Mouse (Mus musculus) neural tube, embryonic 12.5 days (tissue): ENCODE data around the gene Ier5l. TPM values are rescaled to one million over a fixed set of nuclear protein-coding genes. Genes with fewer than 3 reads are reported as not detected.
A peak's percentile ranks its signal among the peaks of the same experiment; 100 is the strongest.

Experiments used
- ATAC-seq: fragments of 200-750 bp; cut with Nextera tagmentation; 2 replicates; pipeline ENCODE4 v1.8.0; 2017; ENCODE audit warnings: low read depth, mild to moderate bottlenecking, moderate TSS enrichment, moderate library complexity; ENCODE audit not compliant: low FRiP score
- H3K27ac ChIP-seq: fragments of 300-500 bp; sonication (generic); 2 replicates; pipeline ENCODE4 v1.5.1; 2016
- H3K27me3 ChIP-seq: fragments of 300-500 bp; sonication (generic); replicated peaks from 2 replicates; pipeline ENCODE4 v1.6.1; 2016; ENCODE audit warnings: mild to moderate bottlenecking
- H3K36me3 ChIP-seq: fragments of 300-500 bp; sonication (generic); 2 replicates; pipeline ENCODE4 v1.6.1; 2016; ENCODE audit warnings: mild to moderate bottlenecking
- H3K4me1 ChIP-seq: fragments of 300-500 bp; sonication (generic); 2 replicates; pipeline ENCODE4 v1.6.1; 2016
- H3K4me2 ChIP-seq: fragments of 300-500 bp; sonication (generic); replicated peaks from 2 replicates; pipeline ENCODE4 v1.6.1; 2016; ENCODE audit warnings: mild to moderate bottlenecking
- H3K4me3 ChIP-seq: fragments of 300-500 bp; sonication (generic); 2 replicates; pipeline ENCODE4 v1.5.1; 2016
- H3K9ac ChIP-seq: fragments of 300-500 bp; sonication (generic); 2 replicates; pipeline ENCODE4 v1.6.1; 2016; ENCODE audit warnings: mild to moderate bottlenecking
- H3K9me3 ChIP-seq: fragments of 300-500 bp; sonication (generic); 2 replicates; pipeline ENCODE4 v1.6.1; 2016; ENCODE audit warnings: mild to moderate bottlenecking
- whole genome bisulfite sequencing: fragments of 180-500 bp; shearing (Covaris S2); methylation state at CpG from one replicate; pipeline ENCODE4 v1.1.7; 2016; 5-methylcytosine and 5-hydroxymethylcytosine counted together
- polyA plus RNA-seq: library from polyadenylated mRNA; unstranded; fragments of >200 nt; fragmentation: Nextera tagmentation; extraction: Ambion mirVana; gene quantifications from 2 replicates; pipeline ENCODE4 v1.2.1, GENCODE M21; 2016

Gene Ier5l
- polyA plus RNA-seq, 1 experiment from 2014 or later: 5.7 TPM

DNA sequence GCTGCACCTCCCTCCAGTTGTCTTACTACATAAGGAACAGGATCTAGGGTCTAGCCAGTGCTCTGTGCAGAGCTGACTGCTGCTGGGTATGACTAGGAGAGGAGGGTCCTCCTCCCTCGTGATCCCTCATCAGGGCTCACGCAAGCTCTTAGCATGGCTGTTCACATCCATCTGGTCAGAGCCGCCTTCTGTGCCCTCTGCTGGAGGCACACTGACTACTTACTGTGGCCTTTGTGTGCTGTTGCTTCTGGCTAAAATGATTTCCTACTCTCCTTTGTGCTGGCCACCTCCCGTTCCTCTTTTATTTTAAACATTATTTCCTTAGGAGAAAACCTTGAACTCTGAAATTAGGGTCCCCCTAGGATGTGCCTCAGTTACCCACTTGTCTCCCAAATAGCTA lies 37.2 kb downstream of the Ier5l start:
- no peak for ATAC-seq

DNA sequence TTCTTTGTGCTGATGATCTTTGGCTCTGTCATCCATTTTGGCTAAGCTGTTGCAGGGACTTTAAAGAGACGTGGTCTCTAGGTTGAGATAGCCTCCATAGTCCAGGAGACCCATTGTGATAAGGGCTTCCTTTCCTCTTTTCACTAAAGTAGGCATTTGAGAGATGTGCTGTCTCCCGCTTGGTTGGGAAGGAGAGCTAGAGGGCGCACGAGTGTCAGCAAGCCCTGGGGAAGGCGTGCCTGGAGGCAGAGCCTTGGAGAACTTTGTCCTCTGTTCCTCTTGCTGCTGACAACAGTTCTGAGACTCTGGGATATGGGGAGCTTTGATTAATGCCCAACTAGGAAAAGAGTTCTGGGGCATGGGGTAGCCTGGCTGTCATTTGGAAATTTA lies 37.9 kb downstream of the Ier5l start:
- no peak overlapping the region for H3K27ac ChIP-seq
- H3K9ac ChIP-seq: no peak overlapping the region
- ATAC-seq: no peak
- 80% methylated on average over 5 of the region's 5 CpGs for whole genome bisulfite sequencing
- H3K36me3 ChIP-seq: peaks cover 64% of the 10 kb centered on the region
- peaks cover 14% of the 10 kb centered on the region for H3K4me1 ChIP-seq
- H3K9me3 ChIP-seq: no peaks in the 10 kb centered on the region
- H3K27me3 ChIP-seq: no peaks in the 10 kb centered on the region
- H3K4me2 ChIP-seq: no peak overlapping the region
- H3K4me3 ChIP-seq: no peak overlapping the region

More for the DNA sequence above, 37.2 kb downstream of the Ier5l start:
- Histone ChIP-seq H3K4me2 (no peak overlapping the region), H3K4me3 (no peak overlapping the region), H3K9ac (no peak overlapping the region), H3K27ac (no peak overlapping the region), H3K36me3 (peaks cover 58% of the 10 kb centered on the region), H3K27me3 (no peaks in the 10 kb centered on the region), H3K9me3 (no peaks in the 10 kb centered on the region), H3K4me1 (peaks cover 20% of the 10 kb centered on the region)
- WGBS: 81% methylated on average over 4 of the region's 4 CpGs

- 55% methylated on average over 5 of the region's 5 CpGs for WGBS
- Histone ChIP-seq H3K27me3 (no peaks in the 10 kb centered on the region), H3K9me3 (no peaks in the 10 kb centered on the region), H3K4me1 (peaks cover 8% of the 10 kb centered on the region), H3K4me3 (no peak overlapping the region), H3K9ac (no peak overlapping the region), H3K27ac (no peak overlapping the region), H3K36me3 (peaks cover 70% of the 10 kb centered on the region), H3K4me2 (no peak overlapping the region)
- ATAC-seq: 0 out of 2 replicates have a peak, but pooled peaks have one; percentile 62
Observed at GRCm38 (mm10) chr2:30435326-30436155, 38.5 kb downstream of the Ier5l start.

DNA sequence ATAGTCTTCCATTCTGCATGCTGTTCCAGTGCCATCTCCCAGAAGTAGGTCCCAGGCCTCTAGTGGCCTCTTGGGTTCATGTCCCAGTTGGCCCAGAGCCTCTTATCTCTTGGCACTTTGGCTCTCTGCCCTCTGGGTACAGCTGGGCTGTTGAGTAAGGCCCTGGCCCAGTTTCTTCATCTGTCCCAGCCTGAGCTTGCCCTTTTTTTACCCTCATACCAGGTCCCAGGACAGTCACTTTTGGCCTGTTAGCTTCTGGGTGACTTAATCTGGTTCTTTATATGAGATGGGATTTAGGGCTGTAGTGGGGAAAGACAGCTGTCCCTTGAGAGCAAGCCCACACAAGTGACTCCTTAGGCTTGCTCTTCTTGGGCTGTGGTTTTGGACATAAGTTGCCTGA lies 44.9 kb downstream of the Ier5l start:
- H3K36me3 ChIP-seq: peaks cover 76% of the 10 kb centered on the region
- ATAC-seq: no peak
- H3K9me3 ChIP-seq: no peaks in the 10 kb centered on the region
- no peaks in the 10 kb centered on the region for H3K4me1 ChIP-seq
- H3K4me2 ChIP-seq: no peak overlapping the region
- H3K9ac ChIP-seq: no peak overlapping the region
- no peak overlapping the region for H3K4me3 ChIP-seq
- H3K27me3 ChIP-seq: no peaks in the 10 kb centered on the region
- H3K27ac ChIP-seq: no peak overlapping the region

Other genes starting within 250 kb of the Ier5l start
- gene Lrrc8a, start 236.5 kb downstream of the Ier5l start, polyA plus RNA-seq: 30.6 and 43.0 TPM in 2 replicates
- gene Gm28035, start 233.7 kb downstream of the Ier5l start, polyA plus RNA-seq: 0.17 and 0.34 TPM in 2 replicates
- gene Phyhd1, start 208.0 kb downstream of the Ier5l start, polyA plus RNA-seq: 3.8 and 4.2 TPM in 2 replicates
- gene Gm28038, start 193.2 kb downstream of the Ier5l start, polyA plus RNA-seq: not detected in 2 replicates
- 27.5 and 28.8 TPM in 2 replicates for gene Dolk, start 187.9 kb downstream of the Ier5l start, polyA plus RNA-seq
- gene Nup188, start 187.8 kb downstream of the Ier5l start, polyA plus RNA-seq: 26.4 and 34.4 TPM in 2 replicates
- gene Sh3glb2, start 114.9 kb downstream of the Ier5l start, polyA plus RNA-seq: 105 and 118 TPM in 2 replicates
- gene Miga2, start 110.0 kb downstream of the Ier5l start, polyA plus RNA-seq: 28.5 and 31.8 TPM in 2 replicates
- gene Dolpp1, start 82.0 kb downstream of the Ier5l start, polyA plus RNA-seq: 51.9 and 52.3 TPM in 2 replicates
- gene Crat, start 58.4 kb downstream of the Ier5l start, polyA plus RNA-seq: 26.0 and 27.7 TPM in 2 replicates
- gene Ptpa, start 58.2 kb downstream of the Ier5l start, polyA plus RNA-seq: 129 and 135 TPM in 2 replicates
- gene Cstad, start 120.8 kb upstream of the Ier5l start, polyA plus RNA-seq: 0.57 and 1.3 TPM in 2 replicates